Mouse (Mus musculus) C2C12 (cell line): ENCODE results near the gene Pan3. TPM values are rescaled to one million over a fixed set of nuclear protein-coding genes. Genes with fewer than 3 reads are reported as not detected.

Experiments
- H3K27me3 ChIP-seq: one replicate; pipeline ENCODE4 v1.6.1; 2011; ENCODE audit not compliant: control insufficient read depth, insufficient read depth, insufficient read length
- H3K36me3 ChIP-seq: one replicate; pipeline ENCODE4 v1.6.1; 2011; ENCODE audit not compliant: control insufficient read depth, insufficient read depth
- H3K4me3 ChIP-seq: one replicate; pipeline ENCODE4 v1.5.1; 2011; ENCODE audit warnings: mild to moderate bottlenecking, control low read depth; ENCODE audit not compliant: poor library complexity, insufficient read depth, severe bottlenecking
- H3K79me2 ChIP-seq: one replicate; pipeline ENCODE4 v1.6.1; 2011; ENCODE audit not compliant: control insufficient read depth, insufficient read depth
- H3K79me3 ChIP-seq: one replicate; pipeline ENCODE4 v1.6.1; 2011; ENCODE audit warnings: low read depth, control low read depth
- H3ac ChIP-seq: one replicate; pipeline ENCODE3; 2011; ENCODE audit warnings: low read depth; ENCODE audit not compliant: control insufficient read depth, insufficient read length
- CEBPB ChIP-seq: IDR thresholded peaks from one replicate; pipeline ENCODE4 v1.6.1; 2011; ENCODE audit warnings: low read depth, mild to moderate bottlenecking, control low read depth, moderate library complexity
- CTCF ChIP-seq: IDR thresholded peaks from one replicate; pipeline ENCODE4 v1.5.1; 2011; ENCODE audit not compliant: control insufficient read depth, insufficient read depth, insufficient read length
- FOSL1 ChIP-seq: IDR thresholded peaks from one replicate; pipeline ENCODE4 v1.8.0; 2011; ENCODE audit warnings: mild to moderate bottlenecking, low read length; ENCODE audit not compliant: poor library complexity, insufficient read depth, severe bottlenecking
- MAX ChIP-seq: IDR thresholded peaks from one replicate; pipeline ENCODE4 v1.6.1; 2011; ENCODE audit warnings: mild to moderate bottlenecking, control low read depth
- MYOD1 ChIP-seq: IDR thresholded peaks from one replicate; pipeline ENCODE4 v1.6.1; 2011; ENCODE audit warnings: low read depth; ENCODE audit not compliant: control insufficient read depth, insufficient read length
- MYOG ChIP-seq: IDR thresholded peaks from one replicate; pipeline ENCODE4 v1.6.1; 2011; ENCODE audit not compliant: control insufficient read depth, insufficient read length; ENCODE audit errors: extremely low read depth
- USF1 ChIP-seq: IDR thresholded peaks from one replicate; pipeline ENCODE4 v1.6.1; 2011; ENCODE audit warnings: low read depth, mild to moderate bottlenecking, control low read depth, moderate library complexity
- polyA plus RNA-seq: library from polyadenylated mRNA; unstranded; fragments of >200 nt; fragmentation: generic; extraction: Trizol; gene quantifications from one replicate; pipeline ENCODE4 v1.2.1, GENCODE M21; 2012; ENCODE audit warnings: missing spikeins

Gene Pan3
- polyA plus RNA-seq, 1 experiment: 12.8 TPM

GRCm38 (mm10) chr5:147444757-147445156 lies 14.8 kb downstream of the Pan3 start:
- Histone ChIP-seq H3ac (no peak overlapping the region), H3K4me3 (no peak overlapping the region), H3K79me3 (peaks cover 95% of the 10 kb centered on the region), H3K79me2 (peaks cover 100% of the 10 kb centered on the region), H3K36me3 (peaks cover 7% of the 10 kb centered on the region), H3K27me3 (no peaks in the 10 kb centered on the region)
- no peak for TF ChIP-seq CEBPB
- no peak for TF ChIP-seq MYOG
- TF ChIP-seq CTCF: no peak
- no peak for TF ChIP-seq MYOD1

- no peak for TF ChIP-seq MAX
- TF ChIP-seq USF1: no peak
- TF ChIP-seq CTCF: no peak
- TF ChIP-seq MYOG: no peak
- TF ChIP-seq FOSL1: no peak
- TF ChIP-seq MYOD1: no peak
- no peak for TF ChIP-seq CEBPB
- Histone ChIP-seq H3ac (no peak overlapping the region), H3K27me3 (no peaks in the 10 kb centered on the region)
These were observed 15.3 kb downstream of the Pan3 start for GRCm38 (mm10) chr5:147445252-147445651.

GRCm38 (mm10) chr5:147448526-147448925 lies 18.6 kb downstream of the Pan3 start:
- no peaks in the 10 kb centered on the region for H3K27me3 ChIP-seq
- peaks cover 74% of the 10 kb centered on the region for H3K79me3 ChIP-seq
- no peak overlapping the region for H3ac ChIP-seq
- peaks cover 15% of the 10 kb centered on the region for H3K36me3 ChIP-seq
- H3K4me3 ChIP-seq: no peak overlapping the region
- peaks cover 99% of the 10 kb centered on the region for H3K79me2 ChIP-seq
- TF ChIP-seq CEBPB (no peak), MYOG (no peak), FOSL1 (no peak), MYOD1 (no peak), USF1 (no peak), MAX (no peak), CTCF (no peak)

More at GRCm38 (mm10) chr5:147445252-147445651, 15.3 kb downstream of the Pan3 start:
- Histone ChIP-seq H3K79me3 (peaks cover 94% of the 10 kb centered on the region), H3K4me3 (no peak overlapping the region), H3K36me3 (peaks cover 7% of the 10 kb centered on the region), H3K79me2 (peaks cover 100% of the 10 kb centered on the region)

GRCm38 (mm10) chr5:147448933-147449332 lies 19.0 kb downstream of the Pan3 start:
- TF ChIP-seq FOSL1 (no peak), MYOD1 (no peak), CTCF (no peak), USF1 (no peak), MAX (no peak), CEBPB (no peak), MYOG (no peak)
- Histone ChIP-seq H3K4me3 (no peak overlapping the region), H3K36me3 (peaks cover 19% of the 10 kb centered on the region), H3K79me3 (peaks cover 70% of the 10 kb centered on the region), H3ac (no peak overlapping the region), H3K27me3 (no peaks in the 10 kb centered on the region), H3K79me2 (peaks cover 99% of the 10 kb centered on the region)

GRCm38 (mm10) chr5:147456491-147456890 lies 26.5 kb downstream of the Pan3 start:
- H3K27me3 ChIP-seq: no peaks in the 10 kb centered on the region
- peaks cover 74% of the 10 kb centered on the region for H3K79me2 ChIP-seq
- H3K4me3 ChIP-seq: no peak overlapping the region
- peaks cover 28% of the 10 kb centered on the region for H3K79me3 ChIP-seq
- TF ChIP-seq MYOG (no peak), CEBPB (no peak), CTCF (no peak), USF1 (no peak), MYOD1 (no peak), FOSL1 (no peak), MAX (no peak)
- H3K36me3 ChIP-seq: peaks cover 46% of the 10 kb centered on the region
- no peak overlapping the region for H3ac ChIP-seq
